Mouse (Mus musculus): ENCODE data around the gene Trim39. TPM values are rescaled to one million over a fixed set of nuclear protein-coding genes. Genes with fewer than 3 reads are reported as not detected.

The Trim39 gene
- 10 to 100 TPM; 17.2 to 25.9 TPM for polyA plus RNA-seq (2017; shearing (Covaris generic))

DNA sequence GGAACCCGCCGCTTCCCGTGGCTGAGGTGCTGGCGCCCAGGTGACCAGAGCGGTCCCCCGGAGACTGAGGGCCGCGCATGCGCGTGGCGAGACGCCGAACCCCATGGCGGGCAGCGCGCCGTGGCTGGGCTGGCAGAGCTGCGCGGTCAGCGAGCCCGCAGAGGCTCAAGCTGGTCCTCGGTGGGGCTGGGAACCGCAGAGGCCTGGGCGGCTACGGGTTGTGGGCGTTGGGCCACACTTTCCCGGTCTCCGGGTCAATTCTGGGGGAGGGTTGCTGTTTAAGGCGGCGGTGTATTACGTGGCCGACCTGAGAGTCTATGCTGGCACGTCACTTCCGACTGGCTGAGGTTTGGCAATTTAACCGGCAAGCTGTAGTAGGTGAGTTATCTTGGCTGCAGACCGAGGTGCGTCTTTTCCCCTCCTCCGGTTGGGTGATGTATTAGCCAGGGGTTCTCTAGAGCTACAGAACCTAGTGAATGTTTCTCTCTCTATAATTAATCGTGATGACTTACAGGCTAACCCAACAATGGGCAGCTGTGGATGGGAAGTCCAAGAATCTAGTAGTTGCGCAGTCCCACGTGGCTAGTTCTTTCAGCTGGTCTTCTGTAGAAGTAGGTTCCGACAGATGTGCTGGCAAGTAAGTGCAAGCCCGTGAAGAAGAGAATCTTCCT, at the start of gene Trim39:
Trim39 (minus strand) TSS at position 662 of the 671 bp plus-strand sequence.
- ATAC-seq = peak; percentile 87

DNA sequence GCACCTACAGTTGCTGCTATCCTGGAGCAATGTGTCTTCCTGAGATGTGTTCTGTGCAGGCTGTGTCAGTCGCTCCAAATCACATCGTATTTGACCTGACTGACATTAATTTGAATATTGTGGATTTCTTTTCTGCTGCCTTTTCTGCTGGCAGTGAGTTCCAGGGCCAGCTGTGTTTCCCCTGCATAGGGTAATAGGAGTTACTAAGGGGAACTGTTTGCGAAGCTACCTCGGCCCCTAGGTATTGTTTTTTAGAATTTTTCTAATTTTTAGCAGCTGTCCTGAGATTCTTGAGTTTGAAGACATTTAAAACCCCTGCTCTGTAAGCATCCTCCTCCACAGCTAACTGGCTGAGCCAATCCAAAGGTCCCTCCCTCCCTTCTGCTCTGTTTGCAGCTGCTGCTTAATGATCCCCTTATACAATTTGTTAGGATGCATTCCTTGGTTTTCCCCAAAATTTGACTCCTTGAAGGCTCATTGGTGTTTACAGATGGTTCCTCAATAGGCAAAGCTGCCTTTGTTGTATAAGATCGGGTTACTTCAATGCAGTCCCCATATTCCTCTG, 43.7 kb upstream of the Trim39 start:
- no peak for ATAC-seq

DNA sequence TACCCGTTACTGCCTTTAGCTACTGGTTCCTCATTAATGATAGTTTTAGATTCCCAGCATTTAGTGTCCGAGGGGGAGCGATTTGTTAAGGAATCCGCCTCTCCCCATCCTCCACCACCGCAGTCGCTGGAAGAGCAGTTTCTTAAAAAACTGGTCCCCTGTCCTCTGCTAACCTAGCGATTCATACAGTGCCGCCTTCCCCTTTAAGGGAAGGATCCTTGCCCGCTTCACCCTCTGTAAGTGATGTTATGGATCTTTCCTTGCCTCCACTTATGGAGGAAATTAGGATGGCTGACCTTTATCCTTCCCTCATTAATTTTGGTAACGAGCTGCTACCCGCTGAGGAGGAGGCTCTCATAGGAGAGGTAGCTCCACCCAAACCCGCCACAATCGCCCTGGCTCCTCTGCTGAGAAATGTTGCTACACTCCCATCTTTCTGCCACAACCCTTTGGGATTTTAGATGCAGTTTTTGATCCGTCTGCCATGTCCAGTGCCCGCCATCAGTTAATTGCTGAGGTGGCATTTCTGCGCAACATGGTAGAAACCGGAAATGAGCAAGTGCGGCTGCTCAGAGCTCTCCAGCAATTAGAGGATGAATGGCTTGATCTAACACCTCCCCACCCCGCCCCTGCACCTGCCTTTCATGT, 43.1 kb upstream of the Trim39 start:
- ATAC-seq = peak; percentile 98

DNA sequence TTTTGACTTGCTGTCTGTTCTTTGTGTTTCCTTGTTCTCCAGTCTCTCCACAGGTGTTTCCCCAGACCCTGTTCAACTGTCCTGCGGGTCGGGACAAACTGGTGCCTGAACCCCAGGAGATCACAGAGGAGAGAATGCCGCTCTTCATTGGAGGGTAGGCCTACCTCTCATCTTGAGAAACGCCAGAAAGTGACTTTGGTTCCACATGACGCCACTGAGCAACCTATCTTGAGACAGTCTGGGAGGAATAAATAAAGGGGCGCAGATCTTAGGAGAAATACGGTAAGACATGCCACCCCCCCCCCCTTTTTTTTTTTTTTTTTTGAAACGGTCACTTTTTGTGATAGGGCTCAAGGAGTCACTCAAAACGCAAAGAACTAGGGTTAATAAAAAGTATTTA, 42.5 kb upstream of the Trim39 start:
- no peak for ATAC-seq

DNA sequence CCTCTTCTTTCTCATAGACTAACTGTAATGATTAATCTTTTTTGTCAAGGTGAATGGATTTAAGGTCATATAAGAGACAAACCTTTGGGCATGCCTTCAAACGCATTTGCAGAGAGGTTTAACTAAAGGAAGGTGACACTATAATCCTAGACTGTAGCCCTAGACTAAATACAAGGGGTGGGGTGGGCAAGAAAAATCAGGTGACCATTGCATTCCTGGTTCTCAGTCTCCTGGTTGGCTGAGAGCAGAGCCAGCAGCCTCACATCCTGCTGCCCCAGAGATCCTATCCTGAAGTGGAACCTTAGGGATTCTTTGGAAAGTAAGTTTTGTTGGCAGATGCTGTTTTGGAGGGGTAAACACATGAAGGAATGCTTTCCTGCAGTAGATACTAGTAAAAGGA, 37.2 kb upstream of the Trim39 start:
- ATAC-seq = no peak

GRCm38 (mm10) chr17:36308855-36309254, 36.8 kb upstream of the Trim39 start:
- peak; percentile 61 for ATAC-seq

DNA sequence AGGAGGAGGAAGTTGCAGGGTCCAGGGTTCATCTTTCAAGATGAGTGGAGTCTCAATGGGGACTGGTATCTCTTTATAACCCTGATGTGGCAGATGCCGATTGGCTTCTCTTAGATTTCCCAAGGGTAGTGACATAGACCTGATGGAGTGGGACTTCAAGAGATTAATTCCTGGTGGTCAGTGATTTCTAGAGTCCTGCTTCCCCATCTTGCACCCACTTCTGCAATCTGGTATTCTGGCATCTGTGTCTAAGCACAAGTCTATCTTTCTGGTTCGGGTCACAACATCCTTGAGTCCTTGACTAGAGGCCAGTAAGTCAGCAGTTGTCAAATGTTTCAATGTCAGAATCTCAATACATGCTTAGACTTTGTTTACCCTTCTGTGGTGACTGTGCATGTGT, 14.3 kb upstream of the Trim39 start, which contains the start of gene H2-M10.2:
H2-M10.2 (minus strand) TSS at position 101 of the 400 bp plus-strand sequence.
- no peak for ATAC-seq

DNA sequence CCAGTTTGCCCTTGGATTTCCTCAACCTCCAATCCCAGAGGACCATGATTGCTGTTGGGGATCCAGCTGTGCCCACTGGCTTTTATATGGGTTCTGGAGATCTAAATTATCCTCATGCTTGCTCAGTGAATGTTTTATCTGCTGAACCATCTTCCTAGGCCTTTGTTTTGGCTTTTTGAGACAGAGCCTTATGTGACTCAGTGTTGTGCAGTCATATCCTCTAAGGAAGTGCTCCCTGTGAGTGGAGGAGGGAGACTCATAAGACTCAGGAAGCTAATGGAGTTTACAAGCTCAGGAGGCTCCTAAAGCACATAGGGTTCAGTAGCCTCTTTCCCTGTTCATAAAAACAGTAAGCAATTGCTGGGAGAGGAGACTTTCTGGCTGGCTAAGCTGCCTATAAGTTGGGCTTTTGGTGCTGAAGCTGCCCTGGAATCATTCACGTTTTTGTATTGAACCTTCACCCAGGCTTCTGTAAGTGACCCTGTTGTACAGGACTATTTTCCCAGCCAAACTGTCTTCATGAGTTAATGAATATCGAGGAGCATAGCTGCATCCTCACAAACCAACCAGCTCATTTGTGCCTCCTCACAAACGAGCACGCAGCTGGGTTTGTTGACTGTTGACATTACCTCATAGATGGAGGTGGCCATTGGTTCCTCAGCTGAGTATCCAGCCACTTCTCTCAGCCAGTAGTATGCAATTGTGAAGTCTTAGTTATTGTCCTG, 9.6 kb upstream of the Trim39 start:
- no peak for ATAC-seq

DNA sequence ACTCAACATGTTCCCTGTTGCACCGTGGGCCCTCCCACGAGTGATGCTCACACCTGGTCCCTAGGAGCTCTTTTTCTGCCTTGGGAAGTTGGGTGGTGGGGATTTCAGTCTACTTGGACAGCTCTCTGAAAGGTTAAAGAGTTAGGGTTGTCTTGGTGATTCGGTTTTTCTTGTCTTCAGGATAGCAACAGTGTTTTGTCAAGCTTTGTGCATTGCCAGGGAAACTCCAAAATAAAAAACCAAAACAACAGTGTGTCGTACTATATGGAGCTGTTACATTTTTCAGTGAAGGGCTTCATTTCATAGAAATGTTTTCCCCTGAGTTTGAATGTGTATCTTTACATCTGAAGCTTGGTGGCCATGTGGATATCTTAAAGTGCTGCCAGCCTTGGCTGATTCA, 2.7 kb upstream of the Trim39 start:
- no peak for ATAC-seq

DNA sequence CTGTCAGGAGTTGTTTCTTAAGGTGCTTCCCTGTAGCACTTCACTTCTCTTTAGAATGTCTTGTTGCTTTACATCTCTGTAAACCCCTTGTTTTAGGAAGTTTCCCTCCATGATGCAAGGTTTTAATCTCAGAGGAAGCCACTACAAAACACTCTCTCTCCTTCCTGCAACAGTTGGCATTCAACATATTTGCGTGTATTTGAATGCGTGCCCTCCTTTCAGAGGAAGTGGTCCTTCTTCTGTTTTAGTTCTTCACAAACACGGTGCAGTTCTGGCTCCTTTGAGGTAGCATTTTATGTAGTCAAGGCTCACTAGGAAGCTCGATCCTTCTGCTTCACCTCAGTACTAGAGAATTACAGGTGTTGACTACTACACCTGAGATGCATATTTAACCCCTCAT, 1.7 kb upstream of the Trim39 start:
- ATAC-seq = no peak

GRCm38 (mm10) chr17:36272643-36273366, 758 bp upstream of the Trim39 start:
- ATAC-seq = no peak

DNA sequence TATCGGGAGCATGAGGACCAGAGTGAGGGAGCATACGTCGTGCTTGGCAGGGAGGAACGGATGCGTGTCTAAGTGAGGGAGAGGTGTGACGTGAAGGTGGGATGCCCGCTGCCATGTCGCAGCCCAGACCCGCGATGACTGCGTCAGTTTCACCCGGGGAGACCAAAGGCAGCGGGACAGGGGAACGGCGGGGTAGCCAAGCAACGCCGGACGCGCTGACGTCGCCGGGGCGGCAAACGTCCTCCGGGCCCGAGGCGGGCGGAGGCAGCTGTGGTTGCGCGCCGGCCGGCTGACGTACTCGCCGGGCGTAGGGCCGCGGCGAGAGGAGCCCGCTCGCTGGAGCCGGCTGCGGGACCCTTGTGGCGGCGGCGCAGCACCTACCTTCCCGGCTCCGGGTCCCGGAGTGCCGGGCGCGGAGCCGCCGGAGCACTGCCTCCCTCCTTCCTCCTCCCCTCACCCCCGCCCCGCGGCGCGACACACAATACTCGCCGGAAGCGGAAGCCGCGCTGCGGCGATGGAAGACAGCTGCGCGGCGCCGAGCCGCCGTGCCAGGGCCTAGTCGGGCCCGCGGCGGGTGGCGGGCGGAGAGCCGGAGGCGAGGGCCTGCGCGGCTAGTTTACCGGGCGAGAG, 976 bp downstream of the Trim39 start:
- ATAC-seq = peak; percentile 76

- ATAC-seq = peak; percentile 92
Observed at GRCm38 (mm10) chr17:36265834-36266233, 6.2 kb downstream of the Trim39 start.

- no peak for ATAC-seq
Observed at GRCm38 (mm10) chr17:36264273-36264925, 7.6 kb downstream of the Trim39 start.

GRCm38 (mm10) chr17:36261511-36262166, 10.4 kb downstream of the Trim39 start:
- no peak for ATAC-seq

DNA sequence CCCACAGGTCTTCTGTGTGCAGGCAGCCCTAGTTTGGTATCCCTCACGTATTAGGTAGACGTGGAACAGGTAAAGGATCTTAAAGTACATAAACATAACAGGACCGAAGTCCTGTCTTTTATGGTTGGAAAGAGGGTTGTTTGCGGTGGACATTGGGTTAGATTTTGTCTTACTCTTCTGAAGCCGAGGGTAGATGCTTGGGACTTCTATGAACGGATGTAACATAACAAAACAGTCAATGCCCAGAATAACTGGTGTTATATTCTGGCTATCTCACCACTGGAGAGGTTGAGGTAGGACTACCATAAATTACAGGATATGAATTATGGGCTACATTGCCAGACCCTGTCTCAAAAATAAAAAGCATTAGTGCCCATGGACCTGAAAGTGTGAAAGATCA, 14.1 kb downstream of the Trim39 start, which contains the start of gene Rpp21:
Rpp21 (minus strand) TSS at position 101 of the 400 bp plus-strand sequence.
- ATAC-seq = no peak

DNA sequence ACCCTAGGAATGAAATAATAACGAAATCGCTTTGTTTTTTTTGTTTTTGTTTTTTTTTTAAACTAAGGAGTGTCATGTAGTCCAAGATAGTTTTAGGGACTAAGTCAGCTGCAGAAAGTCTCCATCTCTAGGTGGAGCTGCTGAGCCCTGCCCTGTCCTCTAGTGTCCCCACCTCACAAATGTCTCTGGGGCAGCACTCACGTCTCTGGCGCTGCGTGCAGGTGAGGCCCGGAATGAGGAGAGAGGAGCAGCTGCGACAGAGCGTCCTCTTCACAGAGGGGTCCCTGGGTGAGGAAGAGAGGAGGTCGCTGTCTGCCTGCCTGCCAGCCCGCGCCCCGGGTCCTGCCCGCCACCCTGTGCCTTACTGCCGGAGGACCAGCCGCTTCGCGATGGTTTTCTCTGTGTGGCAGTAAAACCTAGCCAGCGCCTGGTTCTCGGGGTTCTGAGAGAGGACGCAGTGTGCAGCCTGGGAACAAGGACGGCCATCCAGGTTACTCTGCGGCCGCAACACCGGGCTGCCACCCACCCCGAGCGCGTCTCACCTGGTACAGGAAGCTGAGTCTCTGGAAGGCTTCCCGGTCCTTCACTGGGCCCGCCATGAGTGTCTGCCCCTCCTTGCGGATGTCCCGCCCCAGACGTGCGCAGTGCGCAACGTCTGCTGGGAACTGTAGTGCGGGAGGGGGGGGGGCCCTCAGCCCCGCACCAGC, 14.7 kb downstream of the Trim39 start:
- peak; percentile 94 for ATAC-seq

DNA sequence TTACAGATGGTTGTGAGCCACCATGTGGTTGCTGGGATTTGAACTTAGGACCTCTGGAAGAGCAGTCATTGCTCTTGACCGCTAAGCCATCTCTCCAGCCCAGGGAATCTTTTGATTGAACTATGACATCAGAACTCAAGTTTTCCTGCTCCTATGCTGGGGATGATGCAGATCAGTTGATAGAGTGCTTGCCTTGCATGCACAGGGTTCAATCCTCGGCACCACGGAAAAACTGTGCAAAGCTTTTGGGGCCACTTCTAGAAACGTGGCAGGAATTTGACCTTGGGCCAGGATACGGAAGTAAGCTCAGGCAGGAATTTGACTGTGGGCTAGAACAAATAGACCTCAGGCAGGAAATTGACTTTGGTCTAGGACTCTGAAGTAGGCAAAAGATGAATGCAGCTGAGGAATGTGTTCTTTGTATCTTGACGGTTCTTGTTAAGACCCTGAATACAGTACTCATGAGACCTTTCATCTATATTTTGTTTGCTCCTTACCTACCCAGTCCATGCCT, 18.9 kb downstream of the Trim39 start:
- no peak for ATAC-seq

- peak; percentile 58 for ATAC-seq
Observed at GRCm38 (mm10) chr17:36252250-36252876, 19.7 kb downstream of the Trim39 start.

Data from CD4-positive, CD25-positive, alpha-beta regulatory T cell, adult 4 months (primary cell).